Mouse (Mus musculus) left cerebral cortex, adult 11 months (tissue): Measurements from ENCODE around the gene Acrbp.
"Not testable (repeated sequence)": the region's sequence is repeated elsewhere in the genome, so short reads cannot be mapped to it uniquely, and the experiment has no call there.

Source experiments
- DNase-seq: peaks from one replicate; pipeline ENCODE4 v3.0.0; 2022; ENCODE audit warnings: low spot score

Acrbp gene

GRCm38 (mm10) chr6:125049678-125050077 is at the start of gene Acrbp:
Acrbp (plus strand) TSS chr6:125049689.
- no peak for DNase-seq

GRCm38 (mm10) chr6:125003706-125004105 is 45.8 kb upstream of the Acrbp start:
- DNase-seq = no peak

GRCm38 (mm10) chr6:125005086-125005485 is 44.4 kb upstream of the Acrbp start:
- no peak for DNase-seq

- DNase-seq = no peak
Measured at GRCm38 (mm10) chr6:125008060-125008459, 41.4 kb upstream of the Acrbp start.

- peak; percentile 99 for DNase-seq
Measured at GRCm38 (mm10) chr6:125008586-125009128, 40.8 kb upstream of the Acrbp start.

GRCm38 (mm10) chr6:125009129-125009180 is 40.5 kb upstream of the Acrbp start, which contains the start of gene Zfp384:
Zfp384 (plus strand) TSS chr6:125009145.
- DNase-seq = no peak

- no peak for DNase-seq
Measured at GRCm38 (mm10) chr6:125009181-125010073, 40.1 kb upstream of the Acrbp start.

- DNase-seq = no peak
Measured at GRCm38 (mm10) chr6:125017682-125018081, 31.8 kb upstream of the Acrbp start.

- DNase-seq = not testable (repeated sequence)
Measured at GRCm38 (mm10) chr6:125030532-125030931, 19.0 kb upstream of the Acrbp start.

- no peak for DNase-seq
Measured at GRCm38 (mm10) chr6:125031604-125032003, 17.9 kb upstream of the Acrbp start.

- DNase-seq = no peak
Measured at GRCm38 (mm10) chr6:125038666-125039065, 10.8 kb upstream of the Acrbp start.

GRCm38 (mm10) chr6:125039131-125039530 is 10.4 kb upstream of the Acrbp start:
- no peak for DNase-seq

- peak; percentile 90 for DNase-seq
Measured at GRCm38 (mm10) chr6:125039533-125040153, 9.8 kb upstream of the Acrbp start, which contains the start of gene Ing4. Ing4 (plus strand) TSS chr6:125039760.

- no peak for DNase-seq
Measured at GRCm38 (mm10) chr6:125040221-125040620, 9.3 kb upstream of the Acrbp start.

GRCm38 (mm10) chr6:125041047-125041446 is 8.4 kb upstream of the Acrbp start:
- no peak for DNase-seq

- no peak for DNase-seq
Measured at GRCm38 (mm10) chr6:125042081-125042480, 7.4 kb upstream of the Acrbp start.

- peak; percentile 49 for DNase-seq
Measured at GRCm38 (mm10) chr6:125046691-125047090, 2.8 kb upstream of the Acrbp start.

- DNase-seq = no peak
Measured at GRCm38 (mm10) chr6:125051237-125051636, 1.7 kb downstream of the Acrbp start.

- DNase-seq = no peak
Measured at GRCm38 (mm10) chr6:125061493-125061892, 12.0 kb downstream of the Acrbp start.

GRCm38 (mm10) chr6:125062511-125062910 is 13.0 kb downstream of the Acrbp start:
- DNase-seq = no peak

- no peak for DNase-seq
Measured at GRCm38 (mm10) chr6:125063906-125064305, 14.4 kb downstream of the Acrbp start.

- DNase-seq = not testable (repeated sequence)
Measured at GRCm38 (mm10) chr6:125065223-125065622, 15.7 kb downstream of the Acrbp start.

GRCm38 (mm10) chr6:125067571-125067995 is 18.1 kb downstream of the Acrbp start, which contains the start of gene Lpar5:
Lpar5 (plus strand) TSS chr6:125067920.
- DNase-seq = no peak
